Mouse (Mus musculus) G1E-ER4 (cell line): ENCODE data around the gene Agap1. TPM values are rescaled to one million over a fixed set of nuclear protein-coding genes. Genes with fewer than 3 reads are reported as not detected.

Experiments used
- GATA1 ChIP-seq: IDR thresholded peaks from one replicate; pipeline ENCODE4 v1.8.0; 2012; ENCODE audit warnings: low read length, inconsistent platforms
- polyA plus RNA-seq: library from polyadenylated mRNA; stranded (reverse); fragments of >175 nt; gene quantifications from 2 replicates; pipeline ENCODE4 v1.2.3, GENCODE M21; 2012

The Agap1 gene
- polyA plus RNA-seq, 1 experiment = not detected

GRCm38 (mm10) chr1:89574941-89575890, 120.6 kb downstream of the Agap1 start:
- TF ChIP-seq GATA1 = no peak

GRCm38 (mm10) chr1:89576174-89576890, 121.7 kb downstream of the Agap1 start:
- no peak for TF ChIP-seq GATA1

- TF ChIP-seq GATA1 = no peak
Observed at GRCm38 (mm10) chr1:89576985-89577384, 122.4 kb downstream of the Agap1 start.

GRCm38 (mm10) chr1:89580031-89580998, 125.7 kb downstream of the Agap1 start:
- no peak for TF ChIP-seq GATA1

DNA sequence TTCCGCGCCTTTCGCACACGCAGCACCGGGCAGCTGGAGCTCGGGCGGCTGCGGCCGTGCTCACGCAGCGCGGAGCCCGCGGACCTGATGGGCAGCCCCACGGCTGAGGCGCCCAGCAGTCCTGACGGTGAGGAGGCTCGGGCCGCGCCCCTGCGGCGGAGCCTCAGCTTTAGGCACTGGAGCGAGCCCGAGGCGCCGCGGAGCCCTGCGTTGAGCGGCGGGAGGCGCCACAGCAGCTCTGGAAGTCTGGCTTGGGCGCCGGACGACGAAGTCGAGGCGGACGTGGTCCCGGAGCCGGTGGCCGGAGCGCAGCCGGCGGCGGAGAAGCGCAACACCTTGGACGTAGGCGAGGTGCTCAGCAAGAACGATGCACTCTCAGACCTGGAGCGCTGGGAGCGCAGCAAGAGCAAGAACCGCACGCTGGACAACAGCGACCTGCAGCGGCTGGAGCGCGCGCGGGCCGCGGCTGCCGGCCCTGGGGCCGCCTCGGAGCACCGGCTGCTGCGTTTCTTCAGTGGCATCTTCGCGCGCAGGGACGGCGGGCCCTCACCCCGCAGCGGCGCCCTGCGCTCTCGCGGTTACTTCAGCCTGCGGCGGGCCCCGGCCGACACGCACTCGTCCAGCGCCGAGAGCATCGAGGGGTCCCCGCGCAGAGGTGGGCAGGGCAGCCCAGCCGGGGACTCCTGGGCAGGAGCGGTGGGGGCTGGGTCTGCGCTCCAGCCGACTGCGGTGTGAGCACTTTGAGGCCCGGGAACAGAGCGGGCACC, 126.6 kb downstream of the Agap1 start:
- no peak for TF ChIP-seq GATA1

- no peak for TF ChIP-seq GATA1
Observed at GRCm38 (mm10) chr1:89581766-89582125, 127.1 kb downstream of the Agap1 start.

DNA sequence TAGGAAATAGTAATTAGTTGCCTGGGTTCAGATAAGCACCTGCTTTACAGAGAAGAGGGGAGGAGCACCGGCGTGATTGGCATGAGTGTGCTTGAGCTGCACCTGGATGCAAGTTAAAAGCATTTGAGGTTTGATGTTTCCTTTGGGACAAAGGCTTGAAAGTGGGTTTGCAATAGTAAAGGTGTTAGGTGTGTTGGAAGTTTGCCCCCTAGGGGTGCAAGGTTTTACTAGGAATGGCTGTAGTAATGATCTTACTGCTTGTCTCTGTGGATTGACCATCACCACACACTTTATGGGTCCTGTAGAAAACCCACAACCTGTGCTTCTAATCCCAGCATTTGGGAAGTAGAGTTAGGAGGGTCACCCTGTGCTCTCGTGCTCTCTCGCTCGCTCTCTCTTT, 128.8 kb downstream of the Agap1 start:
- no peak for TF ChIP-seq GATA1

GRCm38 (mm10) chr1:89586991-89587683, 132.5 kb downstream of the Agap1 start:
- no peak for TF ChIP-seq GATA1

DNA sequence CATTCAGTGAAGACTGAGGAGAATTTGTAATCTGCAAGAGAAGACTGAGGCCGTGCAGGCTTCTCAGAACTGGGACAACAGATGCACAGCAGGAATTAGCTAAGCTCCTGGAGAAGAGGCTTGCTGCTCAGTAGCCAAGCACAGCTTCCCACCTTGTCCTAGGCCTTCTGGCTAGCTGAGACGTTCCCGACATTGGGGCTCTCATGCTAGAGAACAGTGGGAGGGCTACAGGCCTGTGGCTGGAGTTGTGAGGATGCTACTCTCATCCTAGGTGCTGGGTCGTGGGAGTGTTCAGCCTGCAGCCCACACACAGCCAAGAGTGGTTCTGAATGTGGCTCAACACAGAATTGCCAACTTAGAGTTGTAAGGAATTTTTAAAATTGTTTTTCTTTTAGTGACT, 133.5 kb downstream of the Agap1 start:
- no peak for TF ChIP-seq GATA1

DNA sequence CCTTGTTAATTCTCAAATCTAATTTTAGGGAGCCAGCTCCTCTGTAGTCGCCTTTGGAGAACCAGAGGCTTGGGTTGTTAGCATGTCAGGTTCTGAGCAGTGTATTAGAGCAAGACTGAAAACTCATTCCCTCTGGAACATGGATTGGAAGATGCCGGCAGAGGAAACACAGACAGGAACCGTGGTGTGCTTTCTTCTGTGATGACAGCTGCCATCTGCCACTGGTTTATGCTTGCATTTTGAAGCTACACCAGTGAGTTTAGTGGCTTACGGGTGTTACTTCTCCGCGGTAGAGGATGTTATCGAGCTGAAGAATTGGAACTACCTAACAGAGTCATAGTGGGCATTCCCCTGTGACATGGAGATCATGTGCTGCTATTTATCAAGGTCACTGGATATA, 136.4 kb downstream of the Agap1 start:
- no peak for TF ChIP-seq GATA1

GRCm38 (mm10) chr1:89593219-89593618, 138.6 kb downstream of the Agap1 start:
- no peak for TF ChIP-seq GATA1

GRCm38 (mm10) chr1:89594999-89595398, 140.4 kb downstream of the Agap1 start:
- TF ChIP-seq GATA1 = no peak

- TF ChIP-seq GATA1 = no peak
Observed at GRCm38 (mm10) chr1:89595421-89595820, 140.8 kb downstream of the Agap1 start.

- TF ChIP-seq GATA1 = no peak
Observed at GRCm38 (mm10) chr1:89596223-89596622, 141.6 kb downstream of the Agap1 start.
